Mouse (Mus musculus) ES-Bruce4 (cell line): ENCODE data around the gene Tnxb.

Experiments used
- CTCF ChIP-seq: IDR thresholded peaks from one replicate; pipeline ENCODE4 v1.8.1; 2011; ENCODE audit warnings: low read depth, low read length
- EP300 ChIP-seq: IDR thresholded peaks from 2 replicates; pipeline ENCODE4 v1.6.1; 2011; ENCODE audit warnings: low read depth, low read length; ENCODE audit not compliant: insufficient read depth

GRCm38 (mm10) chr17:34632261-34632691, 38.1 kb upstream of the Tnxb start:
- TF ChIP-seq CTCF (no peak), EP300 (no peak)
